Mouse (Mus musculus): ENCODE results near the gene Dab1.

GRCm38 (mm10) chr4:104500646-104501045, 881.5 kb downstream of the Dab1 start:
- TF ChIP-seq POLR2A (IDR thresholded peaks at IDR 0.05; ENCODE audit: insufficient read depth, low read depth, low read length) (no peak), CTCF (IDR thresholded peaks at IDR 0.05; ENCODE audit: insufficient read depth, low read depth, low read length) (no peak)

Data from olfactory bulb, adult 2 months (tissue).